Mouse (Mus musculus): ENCODE results near the gene Ppp1r12c. TPM values are rescaled to one million over a fixed set of nuclear protein-coding genes. Genes with fewer than 3 reads are reported as not detected.

The Ppp1r12c gene
- total and polyA plus RNA-seq, 2 experiments from 2014 or later = 22.5 to 89.1 TPM

DNA sequence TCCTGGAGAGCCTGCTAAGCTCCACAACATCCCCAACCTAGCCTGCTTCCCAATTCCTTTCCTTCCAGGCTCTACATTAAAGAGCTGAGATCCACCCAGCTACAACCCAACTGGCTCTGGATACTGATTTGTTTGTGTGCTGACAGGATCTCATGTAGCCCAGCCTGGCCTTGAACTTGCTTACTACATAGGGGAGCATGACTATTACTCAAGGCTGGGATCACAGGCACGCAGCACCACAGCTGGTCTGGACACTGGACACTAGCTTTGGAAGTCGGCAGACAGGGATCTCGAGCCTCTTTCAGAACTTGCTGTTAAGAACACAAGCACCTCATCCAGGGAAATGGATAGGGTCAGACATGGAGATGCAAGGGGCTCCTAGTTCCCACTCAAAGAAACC is 5.0 kb downstream of the Ppp1r12c start:
- ATAC-seq (ENCODE audit: insufficient read depth, low read depth) = no peak
- Histone ChIP-seq H3K4me2 (ENCODE audit: low read depth, low read length) (no peak overlapping the region), H3K9me3 (replicated peaks; ENCODE audit: control insufficient read depth, low read length) (no peaks in the 10 kb centered on the region), H3K4me3 (ENCODE audit: low read depth, low read length) (no peak overlapping the region), H3K4me1 (ENCODE audit: control insufficient read depth, insufficient read depth) (peaks cover 42% of the 10 kb centered on the region), H3K27me3 (ENCODE audit: control insufficient read depth, insufficient read depth, low read length) (no peaks in the 10 kb centered on the region), H3K36me3 (replicated peaks; ENCODE audit: control insufficient read depth, insufficient read depth, low read length) (peaks cover 46% of the 10 kb centered on the region), H3K9ac (replicated peaks; ENCODE audit: low read depth, low read length) (no peak overlapping the region), H3K27ac (ENCODE audit: low read depth) (no peak overlapping the region)
- TF ChIP-seq CTCF (IDR thresholded peaks at IDR 0.05; ENCODE audit: low read depth) (no peak), EP300 (IDR thresholded peaks at IDR 0.05; ENCODE audit: low read depth) (no peak)
- WGBS = 92% methylated on average over 3 of the region's 3 CpGs
- no peak for DNase-seq (ENCODE audit: low spot score)

DNA sequence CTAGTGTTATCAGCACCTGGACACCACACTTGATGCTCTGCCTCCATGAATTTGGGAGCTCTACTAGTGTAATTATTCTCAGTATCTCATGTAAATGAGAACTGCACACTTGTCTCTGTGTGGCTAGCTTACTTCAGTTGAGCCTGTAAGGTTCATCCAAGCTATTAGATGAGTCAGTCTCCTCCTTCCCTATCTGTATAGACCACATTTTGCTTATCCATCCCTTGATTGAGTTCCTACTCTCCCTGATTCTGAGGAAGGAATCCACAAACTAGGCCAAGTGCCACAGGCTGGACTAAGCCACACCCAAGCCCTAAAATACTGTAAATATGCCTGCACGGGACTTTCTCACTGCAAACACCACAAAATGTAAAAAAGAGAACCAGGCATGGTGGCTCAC is 7.5 kb downstream of the Ppp1r12c start:
- TF ChIP-seq CTCF (IDR thresholded peaks at IDR 0.05; ENCODE audit: low read depth) = no peak
- TF ChIP-seq EP300 (IDR thresholded peaks at IDR 0.05; ENCODE audit: low read depth) = no peak
- H3K4me3 ChIP-seq (ENCODE audit: low read depth, low read length) = no peak overlapping the region
- DNase-seq (ENCODE audit: low spot score) (no peak), ATAC-seq (ENCODE audit: insufficient read depth, low read depth) (no peak)
- H3K36me3 ChIP-seq (replicated peaks; ENCODE audit: control insufficient read depth, insufficient read depth, low read length) = peaks cover 59% of the 10 kb centered on the region
- H3K27ac ChIP-seq (ENCODE audit: low read depth) = no peak overlapping the region
- H3K4me2 ChIP-seq (ENCODE audit: low read depth, low read length) = no peak overlapping the region
- H3K27me3 ChIP-seq (ENCODE audit: control insufficient read depth, insufficient read depth, low read length) = no peaks in the 10 kb centered on the region
- no peak overlapping the region for H3K9ac ChIP-seq (replicated peaks; ENCODE audit: low read depth, low read length)
- no peaks in the 10 kb centered on the region for H3K9me3 ChIP-seq (replicated peaks; ENCODE audit: control insufficient read depth, low read length)
- 57% methylated on average over 1 of the region's 1 CpGs for WGBS
- peaks cover 32% of the 10 kb centered on the region for H3K4me1 ChIP-seq (ENCODE audit: control insufficient read depth, insufficient read depth)

DNA sequence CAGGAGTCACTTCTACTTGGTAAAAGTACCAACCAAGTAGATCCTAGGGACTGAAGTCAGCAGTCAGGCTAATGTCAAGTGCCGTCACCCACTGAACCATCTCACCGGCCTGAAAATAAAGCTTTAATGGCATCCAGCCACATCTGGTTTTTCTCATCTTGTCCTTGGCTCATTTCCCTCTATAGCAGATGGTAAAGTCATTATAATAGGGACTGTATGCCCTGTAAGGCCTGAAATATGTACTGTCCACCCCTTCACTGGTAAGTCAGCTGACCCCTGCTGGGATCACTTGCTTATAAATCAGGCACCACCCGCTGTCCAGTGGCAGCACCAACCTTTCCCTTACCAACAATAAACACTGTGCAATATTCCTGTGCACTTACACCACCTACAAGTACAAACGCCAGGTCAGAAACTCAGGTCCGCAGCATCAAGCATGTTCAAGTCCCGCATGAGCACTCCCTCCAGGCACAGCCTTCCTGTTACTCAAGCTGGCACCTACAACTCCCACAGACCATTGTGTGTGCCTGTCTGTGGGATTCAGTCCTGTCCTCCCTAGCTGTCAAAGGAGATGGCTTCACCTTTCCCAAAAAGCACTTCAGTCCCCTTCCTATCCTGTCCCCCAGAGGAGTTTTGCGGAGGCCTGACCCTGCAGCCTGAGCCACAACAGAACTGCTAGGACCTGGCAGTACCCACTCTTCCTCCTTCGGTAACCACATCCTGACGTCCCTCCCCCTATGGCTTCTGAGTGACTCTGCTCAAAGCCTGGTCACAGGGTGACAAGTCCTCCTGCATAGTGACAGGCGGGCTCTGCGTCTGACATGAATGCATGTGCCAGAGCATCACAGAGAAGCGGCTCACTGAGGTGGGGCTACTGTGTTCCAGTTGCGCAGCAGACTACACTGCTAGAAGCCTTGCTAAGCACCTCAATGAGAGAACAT is 8.9 kb downstream of the Ppp1r12c start:
- no peak overlapping the region for H3K4me3 ChIP-seq (ENCODE audit: low read depth, low read length)
- peak overlapping the region; percentile 23; the same call in 1 of the 2 replicates for H3K9ac ChIP-seq (replicated peaks; ENCODE audit: low read depth, low read length)
- no peak overlapping the region for H3K4me2 ChIP-seq (ENCODE audit: low read depth, low read length)
- H3K27ac ChIP-seq (ENCODE audit: low read depth) = peak overlapping the region; percentile 88
- H3K36me3 ChIP-seq (replicated peaks; ENCODE audit: control insufficient read depth, insufficient read depth, low read length) = peaks cover 72% of the 10 kb centered on the region
- H3K4me1 ChIP-seq (ENCODE audit: control insufficient read depth, insufficient read depth) = peaks cover 18% of the 10 kb centered on the region
- ATAC-seq (ENCODE audit: insufficient read depth, low read depth) (peak; percentile 47), DNase-seq (ENCODE audit: low spot score) (no peak)
- H3K9me3 ChIP-seq (replicated peaks; ENCODE audit: control insufficient read depth, low read length) = no peaks in the 10 kb centered on the region
- TF ChIP-seq EP300 (IDR thresholded peaks at IDR 0.05; ENCODE audit: low read depth) (peak; percentile 68; the same call in 1 of the 2 replicates), CTCF (IDR thresholded peaks at IDR 0.05; ENCODE audit: low read depth) (no peak)
- 54% methylated on average over 13 of the region's 13 CpGs for WGBS
- no peaks in the 10 kb centered on the region for H3K27me3 ChIP-seq (ENCODE audit: control insufficient read depth, insufficient read depth, low read length)

DNA sequence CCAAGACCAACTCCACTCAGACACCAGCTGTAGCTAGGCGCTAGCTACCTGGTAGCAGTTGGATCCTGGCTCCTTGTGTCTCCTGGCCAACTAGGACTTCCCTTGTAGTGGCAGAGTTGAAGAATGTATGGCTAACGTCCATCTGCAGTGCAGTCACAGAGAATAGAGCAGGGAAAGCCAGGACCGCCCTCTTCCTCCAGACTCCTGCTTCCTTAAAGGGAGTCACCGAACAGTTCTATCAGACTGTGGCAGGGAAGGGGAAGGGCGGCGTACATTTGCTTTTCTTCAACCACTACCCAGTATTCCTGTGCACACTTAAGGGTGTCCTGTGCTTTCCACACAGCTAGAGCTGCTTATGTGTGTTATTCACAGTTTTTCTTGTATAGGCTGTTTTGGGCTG is 10.2 kb downstream of the Ppp1r12c start:
- DNase-seq (ENCODE audit: low spot score) (no peak), ATAC-seq (ENCODE audit: insufficient read depth, low read depth) (peak; percentile 78)
- Histone ChIP-seq H3K4me2 (ENCODE audit: low read depth, low read length) (peak overlapping the region; percentile 12; the same call in 1 of the 2 replicates), H3K4me1 (ENCODE audit: control insufficient read depth, insufficient read depth) (peaks cover 17% of the 10 kb centered on the region), H3K27ac (ENCODE audit: low read depth) (peak overlapping the region; percentile 88), H3K9ac (replicated peaks; ENCODE audit: low read depth, low read length) (no peak overlapping the region), H3K9me3 (replicated peaks; ENCODE audit: control insufficient read depth, low read length) (no peaks in the 10 kb centered on the region), H3K27me3 (ENCODE audit: control insufficient read depth, insufficient read depth, low read length) (no peaks in the 10 kb centered on the region), H3K36me3 (replicated peaks; ENCODE audit: control insufficient read depth, insufficient read depth, low read length) (peaks cover 69% of the 10 kb centered on the region), H3K4me3 (ENCODE audit: low read depth, low read length) (no peak overlapping the region)
- TF ChIP-seq CTCF (IDR thresholded peaks at IDR 0.05; ENCODE audit: low read depth) = no peak
- no peak for TF ChIP-seq EP300 (IDR thresholded peaks at IDR 0.05; ENCODE audit: low read depth)
- 68% methylated on average over 6 of the region's 6 CpGs for WGBS

DNA sequence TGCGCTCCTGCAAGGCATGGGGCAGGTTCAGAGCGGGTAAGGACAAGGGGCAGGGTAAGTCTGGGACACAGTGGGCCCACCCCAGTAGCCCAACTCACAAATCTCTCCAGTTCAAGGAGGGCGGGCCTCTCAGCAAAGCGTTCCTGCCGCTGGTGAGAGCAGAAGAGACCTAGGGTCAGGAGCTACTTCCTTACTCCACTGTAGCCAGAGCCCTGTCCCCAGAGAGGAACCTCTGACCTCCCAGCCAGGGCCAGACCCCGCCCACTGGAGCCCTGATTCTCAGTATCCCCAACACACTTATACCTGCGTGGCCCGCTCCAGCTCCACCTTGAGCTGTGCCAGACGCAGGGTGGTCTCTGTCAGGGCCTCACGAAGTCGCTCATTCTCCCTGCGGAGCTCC is 19.2 kb downstream of the Ppp1r12c start:
- ATAC-seq (ENCODE audit: insufficient read depth, low read depth) (no peak), DNase-seq (ENCODE audit: low spot score) (no peak)
- TF ChIP-seq CTCF (IDR thresholded peaks at IDR 0.05; ENCODE audit: low read depth) = no peak
- no peak for TF ChIP-seq EP300 (IDR thresholded peaks at IDR 0.05; ENCODE audit: low read depth)
- 83% methylated on average over 12 of the region's 12 CpGs for WGBS
- Histone ChIP-seq H3K36me3 (replicated peaks; ENCODE audit: control insufficient read depth, insufficient read depth, low read length) (peaks cover 64% of the 10 kb centered on the region), H3K4me3 (ENCODE audit: low read depth, low read length) (no peak overlapping the region), H3K27ac (ENCODE audit: low read depth) (no peak overlapping the region), H3K9me3 (replicated peaks; ENCODE audit: control insufficient read depth, low read length) (no peaks in the 10 kb centered on the region), H3K4me2 (ENCODE audit: low read depth, low read length) (no peak overlapping the region), H3K9ac (replicated peaks; ENCODE audit: low read depth, low read length) (no peak overlapping the region), H3K27me3 (ENCODE audit: control insufficient read depth, insufficient read depth, low read length) (no peaks in the 10 kb centered on the region), H3K4me1 (ENCODE audit: control insufficient read depth, insufficient read depth) (peaks cover 10% of the 10 kb centered on the region)
